Mouse (Mus musculus) testis, adult 2 months (tissue): ENCODE measurements around the gene Slc16a10. TPM values are rescaled to one million over a fixed set of nuclear protein-coding genes. Genes with fewer than 3 reads are reported as not detected.

Experiments used
- H3K27ac ChIP-seq: fragments of 200-500 bp; 2 replicates; pipeline ENCODE4 v1.5.1; 2012; ENCODE audit warnings: low read depth, low read length; ENCODE audit not compliant: control insufficient read depth, insufficient read depth
- H3K27me3 ChIP-seq: fragments of 200-500 bp; 2 replicates; pipeline ENCODE4 v1.6.1; 2012; ENCODE audit warnings: mild to moderate bottlenecking, low read length, moderate library complexity; ENCODE audit not compliant: control insufficient read depth, insufficient read depth
- H3K36me3 ChIP-seq: fragments of 200-500 bp; 2 replicates; pipeline ENCODE4 v1.6.1; 2012; ENCODE audit warnings: mild to moderate bottlenecking, low read length; ENCODE audit not compliant: control insufficient read depth, insufficient read depth
- H3K4me1 ChIP-seq: fragments of 200-500 bp; 2 replicates; pipeline ENCODE4 v1.6.1; 2012; ENCODE audit warnings: low read length; ENCODE audit not compliant: control insufficient read depth, insufficient read depth
- H3K4me3 ChIP-seq: fragments of 200-500 bp; 2 replicates; pipeline ENCODE4 v1.5.1; 2012; ENCODE audit warnings: low read depth, mild to moderate bottlenecking, low read length, moderate library complexity, mixed read lengths; ENCODE audit not compliant: control insufficient read depth
- CTCF ChIP-seq: fragments of 200-500 bp; IDR thresholded peaks from 2 replicates; pipeline ENCODE4 v1.5.1; 2012; ENCODE audit warnings: low read depth, mild to moderate bottlenecking, inconsistent platforms, low read length, moderate library complexity; ENCODE audit not compliant: control insufficient read depth, insufficient read depth, insufficient replicate concordance
- POLR2A ChIP-seq: fragments of 200-500 bp; IDR thresholded peaks from 2 replicates; pipeline ENCODE4 v1.6.1; 2012; ENCODE audit warnings: low read depth, mild to moderate bottlenecking, inconsistent platforms, low read length, moderate library complexity; ENCODE audit not compliant: control insufficient read depth
- polyA plus RNA-seq: library from polyadenylated mRNA; depleted of rRNA; stranded (reverse); fragments of >200 nt; gene quantifications from 2 replicates; pipeline ENCODE4 v1.2.3, GENCODE M21; 2012

The Slc16a10 gene
- polyA plus RNA-seq, 1 experiment, result 4.3 TPM

DNA sequence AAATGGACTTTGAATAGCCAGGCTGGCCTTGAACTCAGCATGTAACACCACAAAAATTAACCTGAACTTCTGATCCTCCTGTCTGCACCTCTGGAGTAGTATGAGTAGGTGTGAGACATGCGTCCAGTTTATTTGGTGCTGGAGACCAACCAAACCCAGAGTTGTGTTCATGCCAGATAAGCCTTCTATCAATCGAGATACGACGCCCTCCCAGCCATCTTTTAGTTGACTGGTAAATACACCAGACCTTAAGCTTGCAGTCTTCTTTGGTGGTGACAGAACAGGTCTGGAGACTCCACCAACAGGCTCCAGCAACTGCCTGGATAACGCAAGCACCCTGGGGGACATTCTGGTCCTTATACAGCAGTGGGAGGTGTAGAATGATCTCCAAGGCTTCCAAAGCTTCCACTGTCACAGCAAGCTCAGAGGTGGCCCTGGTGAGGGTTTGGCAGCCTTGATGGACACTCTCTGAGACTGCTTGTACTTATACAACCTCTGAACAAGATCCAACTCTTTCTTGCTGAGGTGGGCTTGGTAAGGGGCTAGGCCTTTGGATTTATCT, 7.6 kb upstream of the Slc16a10 start:
- H3K27me3 ChIP-seq, result no peaks in the 10 kb centered on the region
- TF ChIP-seq CTCF, result no peak
- no peak for TF ChIP-seq POLR2A
- H3K27ac ChIP-seq, result no peak overlapping the region
- H3K4me1 ChIP-seq, result no peaks in the 10 kb centered on the region
- H3K4me3 ChIP-seq, result no peak overlapping the region
- H3K36me3 ChIP-seq, result no peaks in the 10 kb centered on the region

DNA sequence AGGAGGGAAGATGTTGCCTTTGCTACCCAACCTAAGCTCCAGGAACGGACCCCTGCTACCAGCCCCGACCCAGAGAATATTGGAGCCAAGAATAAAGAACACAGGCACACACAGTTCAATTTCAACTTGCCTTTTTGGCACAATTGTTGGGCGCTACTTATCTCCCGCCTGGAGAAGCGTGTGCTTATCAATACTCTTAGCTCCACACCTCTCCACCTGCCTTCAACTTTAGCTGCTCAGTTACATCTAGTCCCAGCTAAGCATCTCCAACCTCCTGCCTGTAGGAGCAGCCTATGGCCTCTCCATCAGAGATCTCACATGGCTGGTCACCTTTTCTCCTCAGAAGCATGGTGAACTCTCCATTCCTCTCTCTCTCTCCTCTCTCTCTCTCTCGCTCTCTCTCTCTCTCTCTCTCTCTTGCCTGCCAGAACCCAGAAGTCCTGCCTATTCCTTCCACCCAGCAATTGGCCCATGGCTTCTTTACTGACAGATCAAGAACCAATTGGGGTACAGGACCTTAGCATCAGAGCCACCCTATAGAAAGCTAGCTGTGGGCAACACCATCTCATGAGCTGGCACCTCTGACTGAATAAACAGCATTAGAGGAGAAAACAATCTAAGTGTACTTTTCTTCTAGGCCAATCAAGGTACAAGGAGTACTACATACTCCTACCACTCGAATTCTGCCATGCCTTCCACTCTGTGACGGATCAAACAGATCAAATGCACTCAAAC, 5.4 kb upstream of the Slc16a10 start:
- H3K4me1 ChIP-seq, result no peaks in the 10 kb centered on the region
- no peaks in the 10 kb centered on the region for H3K27me3 ChIP-seq
- H3K27ac ChIP-seq, result no peak overlapping the region
- no peak for TF ChIP-seq CTCF
- no peak for TF ChIP-seq POLR2A
- no peak overlapping the region for H3K4me3 ChIP-seq
- H3K36me3 ChIP-seq, result no peaks in the 10 kb centered on the region

DNA sequence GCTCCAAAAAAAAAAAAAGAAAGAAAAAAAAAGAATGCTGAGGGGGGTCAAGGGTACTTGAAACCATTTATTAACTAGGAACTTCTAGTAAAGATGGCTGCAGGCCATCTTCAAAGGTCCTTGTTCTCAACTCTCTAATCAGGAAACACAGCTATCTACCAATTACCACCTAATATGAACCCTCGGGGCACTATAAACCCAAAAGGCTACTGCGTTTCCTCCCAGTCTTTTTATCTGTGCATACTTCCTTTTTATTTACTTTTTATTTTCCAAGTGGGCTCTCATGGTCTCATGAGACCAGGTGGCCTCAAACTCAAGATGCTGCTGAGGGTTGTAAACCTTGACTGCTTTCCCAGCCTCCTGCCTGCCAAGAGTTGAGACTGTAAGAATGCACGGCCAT, 4.4 kb upstream of the Slc16a10 start:
- Histone ChIP-seq H3K36me3 (no peaks in the 10 kb centered on the region), H3K4me3 (no peak overlapping the region), H3K4me1 (peaks cover 6% of the 10 kb centered on the region), H3K27ac (no peak overlapping the region), H3K27me3 (no peaks in the 10 kb centered on the region)
- TF ChIP-seq POLR2A, result no peak

DNA sequence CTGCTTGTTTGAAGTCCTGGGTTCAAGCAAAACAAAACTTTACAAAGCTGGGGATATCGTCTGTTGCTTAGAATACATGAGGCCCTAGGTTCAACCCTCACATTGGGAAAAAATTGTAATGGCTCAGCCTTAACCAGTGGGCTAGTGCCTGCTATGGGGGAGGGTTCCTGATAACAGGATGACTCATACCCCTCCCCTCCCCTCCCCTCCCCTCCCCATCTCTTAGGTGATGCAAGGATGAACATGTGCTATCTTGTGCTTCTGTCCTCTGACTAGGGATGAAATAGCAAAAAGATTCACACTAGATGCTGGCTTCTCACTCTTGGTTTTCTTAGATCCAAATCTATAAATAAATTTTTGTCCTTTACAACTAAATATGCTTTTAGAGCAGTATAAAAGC, 2.8 kb upstream of the Slc16a10 start:
- Histone ChIP-seq H3K36me3 (no peaks in the 10 kb centered on the region), H3K27me3 (no peaks in the 10 kb centered on the region), H3K27ac (no peak overlapping the region), H3K4me1 (peaks cover 11% of the 10 kb centered on the region), H3K4me3 (no peak overlapping the region)
- TF ChIP-seq CTCF (no peak), POLR2A (no peak)

DNA sequence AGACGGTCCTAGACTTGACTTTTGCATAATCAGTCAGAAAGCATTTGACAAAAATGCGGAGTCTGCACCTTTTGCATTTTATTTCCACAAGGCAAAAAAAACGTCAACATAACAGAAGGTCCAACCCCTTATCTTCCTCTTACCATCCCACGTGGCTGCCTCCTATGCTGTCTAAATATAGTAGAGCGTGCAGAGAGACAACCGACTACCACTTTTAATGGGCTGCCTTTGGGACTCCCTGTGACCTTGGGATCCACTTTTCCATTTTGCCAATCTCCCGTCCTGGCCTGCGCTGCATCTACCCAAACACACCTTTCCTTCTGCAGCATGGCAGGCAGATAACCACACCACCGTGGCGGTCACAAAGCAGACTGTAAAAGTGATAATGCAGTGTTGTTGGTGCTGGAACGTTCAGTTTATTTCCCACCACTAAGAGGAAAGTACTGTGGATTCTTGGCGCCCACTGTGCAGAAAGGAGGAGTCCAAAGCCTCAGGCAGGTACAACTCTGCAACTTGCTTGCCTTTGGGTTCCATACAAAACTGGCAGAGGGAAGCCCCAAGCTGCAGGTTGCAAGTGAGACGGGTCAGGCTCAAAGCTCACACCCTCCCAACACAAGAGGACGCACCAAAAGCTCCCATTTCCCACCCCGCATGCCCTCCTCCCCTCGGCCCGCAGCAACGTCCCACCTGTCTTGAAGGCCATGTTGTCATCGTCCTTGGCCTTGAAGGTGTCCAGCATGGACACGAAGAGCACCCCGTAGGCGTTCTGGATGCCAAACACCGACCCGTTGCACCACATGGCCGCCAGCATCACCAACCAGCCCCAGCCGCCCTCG, 824 bp downstream of the Slc16a10 start:
- Histone ChIP-seq H3K4me3 (peak overlapping the region; percentile 87), H3K4me1 (peaks cover 11% of the 10 kb centered on the region), H3K36me3 (no peaks in the 10 kb centered on the region), H3K27me3 (no peaks in the 10 kb centered on the region), H3K27ac (peak overlapping the region; percentile 23)
- TF ChIP-seq POLR2A, result no peak
- TF ChIP-seq CTCF, result no peak

DNA sequence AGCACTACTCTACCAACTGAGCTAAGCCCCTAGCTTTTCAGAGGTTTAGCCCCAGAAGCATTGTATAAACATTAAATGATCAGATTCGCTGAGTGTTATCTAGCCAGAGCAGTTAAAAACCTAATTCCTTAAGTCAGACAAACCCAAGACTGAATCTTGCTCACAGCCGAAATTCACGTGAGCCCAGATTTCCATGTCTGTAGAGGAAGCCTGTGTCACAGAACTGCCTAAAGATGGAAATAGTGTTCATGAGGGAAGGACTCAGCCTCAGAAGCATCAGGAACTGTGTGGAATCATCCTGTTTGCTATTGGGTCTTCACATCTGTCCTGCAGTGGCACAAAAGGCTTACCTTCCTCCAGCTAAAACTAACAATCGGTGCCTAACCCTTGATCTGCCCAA, 2.4 kb downstream of the Slc16a10 start:
- H3K27ac ChIP-seq, result no peak overlapping the region
- H3K4me3 ChIP-seq, result no peak overlapping the region
- peaks cover 11% of the 10 kb centered on the region for H3K4me1 ChIP-seq
- no peaks in the 10 kb centered on the region for H3K36me3 ChIP-seq
- H3K27me3 ChIP-seq, result no peaks in the 10 kb centered on the region
- no peak for TF ChIP-seq CTCF
- no peak for TF ChIP-seq POLR2A
